Mouse (Mus musculus): ENCODE measurements around the gene Prom1.
"Not testable (repeated sequence)": the region's sequence is repeated elsewhere in the genome, so short reads cannot be mapped to it uniquely, and the experiment has no call there.

Prom1 gene

GRCm38 (mm10) chr5:44101231-44102110 lies at the start of gene Prom1:
Gene Prom1 (minus strand): TSS chr5:44102032.
- DNase-seq, result no peak

GRCm38 (mm10) chr5:44147732-44148131 lies 45.9 kb upstream of the Prom1 start:
- DNase-seq, result no peak

DNA sequence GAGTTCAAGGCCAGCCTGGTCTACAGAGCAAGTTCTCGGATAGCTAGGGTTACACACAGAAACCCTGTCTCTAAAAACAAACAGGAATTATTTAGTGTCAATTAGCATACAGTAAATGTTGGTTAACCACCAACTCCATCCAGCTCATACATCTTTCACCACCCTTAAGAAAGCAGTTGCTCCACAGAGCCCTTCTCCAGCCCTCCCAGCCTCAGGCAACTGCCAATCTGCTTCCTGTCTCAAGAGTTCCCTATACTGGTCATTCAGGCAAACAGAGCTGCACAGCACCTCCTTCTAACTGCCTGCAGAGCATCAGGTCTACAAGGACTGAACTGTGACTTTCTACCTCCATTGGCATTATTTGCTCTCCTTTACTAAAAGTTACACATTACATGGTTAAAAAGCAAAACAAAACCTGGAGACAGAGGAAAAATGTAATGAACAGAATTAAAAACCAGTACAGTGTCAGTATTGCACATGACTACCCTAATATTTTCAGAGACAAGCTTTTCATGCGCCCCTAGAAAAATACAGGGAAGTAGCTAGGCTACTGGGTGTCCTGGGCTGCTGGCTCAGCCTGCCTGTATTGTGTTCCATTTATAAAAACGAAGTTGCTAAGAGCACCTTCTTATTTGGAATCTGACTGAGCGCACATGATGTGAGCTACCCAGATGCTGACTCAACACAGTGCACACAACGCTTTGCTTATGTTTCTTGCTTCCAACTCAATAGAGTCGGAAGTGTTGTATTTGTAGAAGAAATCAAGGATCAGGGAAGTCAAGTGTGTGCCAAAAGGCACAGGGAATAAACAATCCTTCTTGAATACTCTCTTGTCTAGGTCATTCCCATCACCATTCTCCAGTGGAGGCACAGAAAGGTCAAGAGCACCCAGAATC lies 44.9 kb upstream of the Prom1 start:
- no peak for DNase-seq

- no peak for DNase-seq
Measured at GRCm38 (mm10) chr5:44143467-44144235, 41.8 kb upstream of the Prom1 start.

DNA sequence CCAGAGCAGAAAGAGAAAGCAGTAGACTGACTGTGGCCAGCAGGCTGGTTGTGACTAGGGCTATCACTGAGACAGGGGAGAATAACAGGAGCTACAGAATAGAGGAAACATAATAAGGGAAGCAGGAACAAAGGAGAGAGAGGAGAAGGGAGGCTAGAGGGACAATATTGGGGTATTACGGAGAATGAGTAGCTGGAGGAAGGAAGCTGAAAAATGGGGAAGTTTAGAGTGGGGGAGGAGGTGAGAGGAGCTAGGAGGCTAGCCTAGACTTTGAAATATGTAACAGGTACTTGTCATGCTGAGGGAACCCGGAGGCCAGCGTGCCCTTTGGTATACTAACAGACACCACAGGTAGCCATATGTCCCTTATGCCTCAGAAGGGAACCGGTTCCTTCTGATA lies 25.7 kb upstream of the Prom1 start:
- DNase-seq, result no peak

DNA sequence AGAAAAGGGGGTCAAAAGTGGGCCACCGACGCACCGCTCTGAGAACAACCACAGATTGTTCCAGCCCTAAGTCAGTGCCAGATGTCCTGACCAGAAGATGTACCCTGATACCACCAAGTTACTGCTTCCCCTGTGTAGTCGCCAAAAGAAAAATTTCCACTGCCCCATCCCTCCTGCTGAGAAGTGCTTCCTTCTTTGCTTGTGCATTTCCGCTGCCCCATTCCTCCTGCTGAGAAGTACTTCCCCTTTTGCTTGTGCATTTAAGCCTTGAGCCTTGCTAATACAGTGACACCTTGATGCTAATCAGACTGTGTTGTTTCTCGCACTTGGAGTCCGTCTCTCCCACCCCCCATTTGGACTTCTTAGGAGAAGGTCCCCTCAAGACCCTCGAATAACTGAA lies 24.7 kb upstream of the Prom1 start:
- DNase-seq, result not testable (repeated sequence)

DNA sequence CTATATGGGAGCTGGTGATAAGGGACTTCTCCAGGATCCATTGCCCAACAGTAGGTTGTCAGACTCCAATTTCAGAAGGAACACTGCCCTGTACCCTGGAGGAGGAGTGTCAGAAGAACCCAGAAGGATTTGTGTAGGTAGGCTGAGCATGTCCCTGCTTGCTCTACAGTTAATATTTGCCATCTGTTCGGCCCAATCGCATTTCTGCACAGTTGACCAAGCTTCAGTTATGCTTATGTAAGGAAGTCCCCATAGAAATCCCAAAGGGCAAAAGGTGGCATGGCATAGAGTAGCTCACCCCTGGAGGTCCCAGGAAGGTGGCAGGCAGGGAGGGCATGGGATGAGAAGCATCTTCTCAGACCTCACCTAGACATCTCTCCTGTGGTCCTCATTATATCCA lies 19.6 kb upstream of the Prom1 start:
- no peak for DNase-seq

DNA sequence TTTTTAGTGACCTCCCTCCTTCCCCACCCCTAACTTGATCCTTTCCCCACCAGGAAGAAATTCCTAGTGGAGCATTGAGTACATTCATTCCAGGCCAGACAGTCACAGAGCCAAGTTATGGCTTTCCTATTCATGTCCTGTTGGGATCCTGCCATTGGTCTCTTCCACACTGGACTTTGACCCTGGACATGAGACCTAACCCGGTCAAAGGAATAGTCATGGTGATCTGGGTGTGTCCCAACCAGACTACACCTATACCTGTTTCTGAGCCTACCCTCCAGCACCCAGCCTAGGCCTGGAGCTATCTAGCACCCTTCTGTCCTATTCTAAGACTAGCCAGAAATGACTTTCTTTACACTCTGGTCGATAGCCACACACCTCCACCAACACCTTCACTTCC lies 11.3 kb upstream of the Prom1 start:
- DNase-seq, result no peak

GRCm38 (mm10) chr5:44109121-44109520 lies 7.3 kb upstream of the Prom1 start:
- DNase-seq, result no peak

DNA sequence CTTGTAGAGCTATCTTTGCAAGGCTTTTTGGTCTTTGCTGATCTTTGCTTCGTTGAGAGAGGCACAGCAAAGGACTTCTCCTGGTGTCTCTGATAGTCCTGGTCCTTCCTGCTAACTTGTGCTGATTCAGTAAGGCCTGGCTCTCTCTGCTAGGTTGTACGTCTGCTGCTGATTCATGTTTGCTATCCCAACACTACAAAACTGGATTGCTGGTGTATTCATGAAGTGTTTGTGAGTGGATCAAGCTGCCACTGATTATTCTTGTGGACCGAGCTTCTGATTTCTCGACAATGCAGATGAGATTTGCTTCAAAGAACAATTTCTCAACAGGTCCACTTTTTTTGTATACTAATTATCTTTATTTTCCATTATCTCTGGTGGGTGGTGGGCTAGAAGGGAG lies 6.3 kb upstream of the Prom1 start:
- DNase-seq, result no peak

DNA sequence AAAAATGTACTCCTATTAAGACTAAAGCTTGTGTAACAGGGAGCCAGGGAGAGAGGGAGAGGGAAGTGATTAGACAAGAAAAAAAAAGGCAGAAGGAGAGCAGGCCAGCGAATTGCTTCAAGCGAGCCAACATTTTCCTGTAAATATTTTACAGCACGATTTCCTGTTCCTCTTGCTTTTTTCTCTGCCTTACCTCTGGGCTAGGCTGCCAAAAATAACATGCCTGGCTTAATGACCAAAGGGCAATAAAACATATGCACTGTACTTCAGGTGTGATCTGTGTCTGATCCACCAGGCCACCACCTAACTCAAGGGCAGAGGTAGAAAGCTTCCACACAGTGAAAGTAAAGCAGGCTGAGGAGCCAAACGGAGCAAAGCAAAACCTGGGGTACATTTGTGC lies 3.4 kb upstream of the Prom1 start:
- DNase-seq, result no peak

- no peak for DNase-seq
Measured at GRCm38 (mm10) chr5:44104686-44105085, 2.9 kb upstream of the Prom1 start.

DNA sequence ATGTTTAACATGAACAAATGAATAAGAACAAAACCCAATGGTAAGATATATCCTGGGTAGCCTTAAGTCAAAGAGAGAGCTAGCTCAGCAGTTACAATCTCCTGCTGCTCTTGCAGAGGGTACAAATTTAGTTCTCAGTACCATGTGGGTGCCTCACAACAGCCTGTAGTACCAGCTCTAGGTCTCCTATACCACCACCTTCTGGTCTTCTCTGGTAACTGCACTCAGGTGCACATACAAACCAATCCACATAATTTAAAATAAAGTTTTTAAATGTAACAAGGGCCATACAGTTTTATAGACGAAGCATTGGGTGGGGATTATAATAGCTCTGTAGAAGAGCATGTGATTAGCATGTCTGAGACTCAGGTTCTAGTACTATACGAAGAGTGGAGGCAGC lies 2.3 kb upstream of the Prom1 start:
- DNase-seq, result no peak

DNA sequence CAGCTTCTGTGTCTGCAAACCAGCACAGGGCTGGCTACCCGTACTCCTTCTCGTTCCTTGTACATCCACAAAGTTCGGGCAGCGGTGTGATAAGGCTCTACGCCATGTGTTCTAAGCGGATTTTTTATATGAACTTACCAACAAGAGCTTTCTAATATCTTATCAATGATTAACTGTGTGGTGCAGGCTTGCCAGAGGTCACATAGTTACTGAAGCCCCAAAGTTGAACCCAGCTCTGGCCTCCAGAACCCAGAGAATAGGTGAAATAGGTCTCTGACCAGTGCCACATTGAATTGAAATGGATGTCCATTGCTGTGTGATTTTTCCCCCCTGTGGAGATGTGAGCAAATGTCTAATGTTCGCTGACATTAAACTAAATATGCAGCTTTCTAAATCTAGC lies 1.3 kb upstream of the Prom1 start:
- DNase-seq, result no peak

DNA sequence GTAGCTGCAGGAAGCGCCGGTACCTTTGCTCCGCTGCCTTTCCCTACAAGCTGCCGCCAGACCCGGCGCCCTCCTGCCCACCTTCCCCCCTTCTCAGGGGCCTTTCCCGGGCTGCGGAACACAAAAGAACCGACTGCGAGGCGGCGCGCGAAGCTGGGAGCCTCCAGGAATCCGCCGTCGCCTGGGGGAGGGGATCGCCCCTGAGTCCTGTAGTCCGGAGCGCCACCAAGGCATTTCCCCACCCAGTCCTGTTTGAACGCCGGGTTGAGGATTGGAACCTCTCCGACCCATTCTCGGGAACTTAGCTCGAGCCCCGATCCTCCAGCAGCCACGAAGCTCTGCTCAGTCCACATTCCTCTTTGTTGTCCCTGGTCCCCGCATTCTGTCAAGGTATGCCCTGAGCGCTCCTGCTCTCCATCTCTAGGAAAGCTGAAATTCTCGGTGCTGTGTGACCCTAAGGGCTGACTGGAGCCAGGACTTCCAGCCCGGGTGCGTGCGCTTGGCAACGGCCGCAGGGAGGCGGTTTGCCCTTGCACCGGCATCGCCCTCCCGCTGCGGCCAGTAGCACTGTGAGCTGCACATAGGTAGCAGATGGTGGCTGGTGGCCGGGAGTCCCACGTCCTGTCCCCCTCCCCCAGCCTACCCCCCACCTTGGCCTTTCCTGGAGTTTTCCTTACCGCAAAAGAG lies 1.1 kb downstream of the Prom1 start:
- no peak for DNase-seq

DNA sequence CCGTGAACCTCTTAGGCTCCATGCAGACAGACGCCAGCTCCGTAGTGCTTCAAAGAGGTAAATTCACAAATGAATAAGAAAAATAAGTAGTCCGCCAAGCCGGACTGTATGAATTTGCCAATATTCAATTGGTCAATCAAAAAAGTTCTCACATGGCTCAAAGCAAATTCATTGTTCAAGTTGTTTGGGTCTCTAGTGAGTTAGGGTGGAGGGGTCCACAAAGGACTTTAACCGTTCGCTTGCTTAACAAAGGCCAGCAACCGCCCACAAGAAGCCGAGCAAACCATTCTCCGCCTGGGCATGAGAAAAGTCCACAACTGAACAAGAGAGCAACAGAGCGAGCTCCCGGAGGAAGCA lies 1.7 kb downstream of the Prom1 start:
- DNase-seq, result no peak

DNA sequence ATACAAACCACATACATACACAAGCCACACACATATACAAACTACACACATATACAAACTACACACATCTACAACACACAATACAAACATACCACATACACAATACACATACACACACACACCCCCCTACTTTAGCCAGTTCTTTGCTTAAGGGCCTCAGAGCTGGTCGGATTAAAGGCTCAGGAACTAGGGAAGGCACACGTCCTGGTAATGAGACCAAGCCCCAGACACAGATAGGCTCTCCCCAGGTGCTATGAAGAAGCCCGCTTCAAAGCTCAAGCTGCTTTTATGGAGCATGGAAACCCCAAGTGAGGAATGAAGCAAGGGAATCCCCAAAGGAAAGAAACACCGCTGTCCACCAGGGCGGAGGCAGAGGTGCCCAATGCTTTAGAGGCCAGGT lies 4.8 kb downstream of the Prom1 start:
- no peak for DNase-seq

GRCm38 (mm10) chr5:44096106-44096505 lies 5.7 kb downstream of the Prom1 start:
- DNase-seq, result no peak

DNA sequence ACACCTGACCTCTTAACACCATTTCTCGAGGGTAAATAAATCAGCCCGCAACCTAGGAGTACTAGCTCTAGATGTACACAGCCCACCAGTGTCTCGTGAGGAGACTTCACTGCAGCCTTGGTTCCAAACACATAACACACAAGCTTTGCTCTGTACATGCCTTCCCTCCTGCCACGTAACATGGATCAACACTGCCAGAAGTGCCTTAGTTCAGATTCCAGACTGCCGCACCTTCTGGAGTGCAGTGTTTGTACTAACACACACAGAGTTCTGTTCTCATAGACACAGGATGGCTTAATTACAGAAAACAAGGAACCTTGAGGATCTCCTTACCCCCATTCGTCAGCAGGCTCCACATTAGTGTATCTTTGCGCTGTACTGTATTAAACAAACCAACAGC lies 6.1 kb downstream of the Prom1 start:
- no peak for DNase-seq

DNA sequence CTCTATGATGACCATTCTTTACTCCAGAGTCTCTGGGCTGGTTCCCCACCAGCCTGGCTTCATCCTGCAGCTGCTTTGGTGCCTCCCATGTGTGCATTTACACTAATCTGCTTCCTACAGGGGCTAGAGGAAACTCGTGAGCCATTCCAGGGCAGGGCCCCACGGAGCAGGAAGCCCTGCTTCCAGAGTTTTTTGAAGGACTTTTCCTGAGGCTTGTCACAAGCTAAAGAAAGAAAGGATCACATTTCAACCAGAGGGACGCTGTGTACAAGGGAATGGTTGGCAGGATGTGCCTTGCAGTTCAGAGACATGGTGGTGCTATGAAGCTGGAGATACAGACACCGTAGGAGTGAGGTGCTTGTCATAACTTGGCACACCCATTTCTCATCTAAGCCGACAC lies 14.8 kb downstream of the Prom1 start:
- no peak for DNase-seq

- DNase-seq, result no peak
Measured at GRCm38 (mm10) chr5:44085871-44086270, 16.0 kb downstream of the Prom1 start.

DNA sequence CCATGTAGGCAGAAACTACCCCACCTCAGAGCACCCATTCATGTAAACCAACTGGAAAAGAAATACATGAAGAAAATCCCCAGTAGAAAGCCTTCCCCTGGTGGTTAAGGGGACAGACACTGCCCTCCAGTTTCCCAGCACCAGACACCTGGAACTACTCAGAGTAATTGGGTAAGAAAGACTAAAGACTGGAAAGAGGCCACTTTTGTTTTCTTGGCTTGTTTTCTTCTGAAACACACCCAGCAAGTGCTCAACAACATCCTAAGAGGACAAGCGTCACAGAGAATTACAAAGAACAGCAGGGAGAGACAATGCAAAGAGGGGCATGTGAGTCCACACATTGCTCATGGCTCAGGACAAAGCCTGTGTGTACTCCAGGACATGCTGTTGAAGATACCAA lies 20.7 kb downstream of the Prom1 start:
- no peak for DNase-seq

All from thymus, postnatal 25 days (tissue).